Mouse (Mus musculus) lung, adult 18-20 months (tissue): ENCODE measurements around the gene Ahctf1.

Experiments used
- DNase-seq, 2 experiments: peaks; one replicate each; pipeline ENCODE4 v3.0.0; 2022; ENCODE audit warnings: mixed read lengths in 2 of 2

Gene Ahctf1

DNA sequence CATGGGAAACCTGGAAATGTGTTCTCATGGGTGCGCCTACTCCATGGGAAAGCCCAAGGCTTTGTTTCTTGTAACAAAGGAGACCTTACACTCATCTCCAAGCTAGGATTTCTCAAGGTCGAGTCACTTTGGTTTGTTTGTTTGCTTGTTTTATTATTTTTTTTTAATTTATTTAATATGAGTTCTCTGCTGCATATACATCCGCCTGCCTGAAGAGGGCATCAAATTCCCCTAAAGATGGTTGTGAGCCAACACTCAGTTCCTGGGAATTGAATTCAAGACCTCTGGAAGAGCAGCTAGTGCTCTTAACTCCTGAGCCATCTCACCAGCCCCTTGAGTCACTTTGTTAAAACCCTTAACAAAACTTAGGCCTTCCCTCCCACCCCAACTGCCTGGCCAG is 90.1 kb downstream of the Ahctf1 start:
- DNase-seq: no peak

DNA sequence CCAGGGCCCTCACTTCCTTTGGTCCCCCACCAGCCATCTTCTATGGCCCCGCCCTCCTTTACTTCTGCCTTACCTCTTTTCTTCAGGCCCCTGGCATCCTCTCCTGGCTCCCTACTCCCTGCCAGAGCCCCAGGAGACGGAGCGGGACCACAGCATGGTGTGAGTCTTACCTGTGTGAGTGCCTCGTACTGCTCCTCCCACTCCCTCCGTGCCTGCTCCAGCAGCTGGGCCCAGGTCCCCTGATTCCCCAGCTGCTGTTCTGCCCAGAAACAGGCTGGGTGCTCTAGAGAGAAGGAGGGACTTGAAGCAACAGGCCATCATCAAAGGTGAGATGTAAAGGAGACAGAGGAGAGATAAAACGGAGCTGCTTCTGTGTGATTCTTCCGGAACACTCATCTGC is 90.8 kb downstream of the Ahctf1 start:
- no peak for DNase-seq

GRCm38 (mm10) chr1:179710739-179711138 is 92.7 kb downstream of the Ahctf1 start:
- DNase-seq: no peak

DNA sequence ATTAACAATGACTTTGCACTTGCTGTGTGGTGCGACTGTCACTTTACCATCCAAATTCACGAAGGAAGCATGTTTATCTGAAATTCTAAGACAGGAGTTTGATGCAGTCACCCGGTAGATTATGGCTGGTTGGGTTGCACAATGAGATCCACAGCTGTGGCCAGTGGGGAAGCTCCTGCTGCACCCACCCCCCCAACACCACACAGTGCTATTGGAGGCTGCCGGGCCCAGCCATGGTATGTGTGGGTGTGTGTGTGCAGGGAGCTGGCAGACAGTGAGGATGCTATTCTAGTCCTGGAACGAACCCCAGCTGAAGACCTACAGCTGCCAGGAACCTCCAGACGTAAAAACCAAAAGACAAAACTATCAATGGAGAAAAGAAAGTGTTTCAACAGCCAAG is 94.1 kb downstream of the Ahctf1 start:
- peak in 1 of 2 experiments; percentile 15 for DNase-seq

- no peak for DNase-seq
Measured at GRCm38 (mm10) chr1:179705154-179705553, 98.3 kb downstream of the Ahctf1 start.

- DNase-seq: no peak
Measured at GRCm38 (mm10) chr1:179704150-179704549, 99.3 kb downstream of the Ahctf1 start.
